Mouse (Mus musculus): ENCODE results near the gene Slc25a34. TPM values are rescaled to one million over a fixed set of nuclear protein-coding genes. Genes with fewer than 3 reads are reported as not detected.

Gene Slc25a34
- polyA plus RNA-seq, 1 experiment from 2014 or later: not detected

GRCm38 (mm10) chr4:141601148-141601862 lies 22.3 kb downstream of the Slc25a34 start:
- no peak for ATAC-seq (ENCODE audit: insufficient read depth, low FRiP score, low TSS enrichment)
- Histone ChIP-seq H3K36me3 (ENCODE audit: control insufficient read depth, insufficient read depth, low read length) (no peaks in the 10 kb centered on the region), H3K4me1 (ENCODE audit: control insufficient read depth, insufficient read depth, low read length) (peaks cover 9% of the 10 kb centered on the region), H3K27ac (ENCODE audit: low read depth, low read length) (no peak overlapping the region), H3K4me2 (ENCODE audit: low read depth) (no peak overlapping the region), H3K9me3 (ENCODE audit: control insufficient read depth, low read length) (no peaks in the 10 kb centered on the region), H3K4me3 (ENCODE audit: low read depth, low read length) (no peak overlapping the region), H3K9ac (ENCODE audit: low read length) (no peak overlapping the region), H3K27me3 (ENCODE audit: control insufficient read depth, insufficient read depth, low read length) (peaks cover 6% of the 10 kb centered on the region)
- DNase-seq (ENCODE audit: low spot score): no peak
- 76% methylated on average over 12 of the region's 12 CpGs for WGBS

DNA sequence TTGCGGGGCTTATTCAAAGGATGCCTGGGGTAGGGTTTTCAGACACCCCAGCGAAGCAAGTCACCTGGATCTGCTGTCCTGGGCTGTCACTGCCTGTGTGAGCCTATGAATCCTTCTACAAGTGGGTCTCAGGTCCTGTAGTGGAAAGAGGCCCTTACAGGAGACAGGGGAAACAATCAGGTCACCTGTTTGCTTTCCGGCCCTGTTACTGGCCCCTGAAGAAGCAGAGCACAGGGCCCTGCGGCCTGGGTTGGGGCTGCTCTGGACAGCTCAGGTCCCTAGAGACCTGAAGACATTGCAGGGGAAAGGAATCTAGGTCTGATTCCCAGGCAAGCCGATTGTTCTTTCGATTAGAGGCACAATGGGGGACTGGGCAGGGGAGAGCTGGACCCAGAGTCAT lies 23.3 kb downstream of the Slc25a34 start:
- Histone ChIP-seq H3K9me3 (ENCODE audit: control insufficient read depth, low read length) (no peaks in the 10 kb centered on the region), H3K9ac (ENCODE audit: low read length) (no peak overlapping the region), H3K27me3 (ENCODE audit: control insufficient read depth, insufficient read depth, low read length) (peaks cover 6% of the 10 kb centered on the region), H3K27ac (ENCODE audit: low read depth, low read length) (no peak overlapping the region), H3K36me3 (ENCODE audit: control insufficient read depth, insufficient read depth, low read length) (no peaks in the 10 kb centered on the region), H3K4me2 (ENCODE audit: low read depth) (no peak overlapping the region), H3K4me1 (ENCODE audit: control insufficient read depth, insufficient read depth, low read length) (peaks cover 9% of the 10 kb centered on the region), H3K4me3 (ENCODE audit: low read depth, low read length) (no peak overlapping the region)
- DNase-seq (ENCODE audit: low spot score) (no peak), ATAC-seq (ENCODE audit: insufficient read depth, low FRiP score, low TSS enrichment) (no peak)
- WGBS: 27% methylated on average over 6 of the region's 6 CpGs

GRCm38 (mm10) chr4:141599251-141600141 lies 24.1 kb downstream of the Slc25a34 start:
- Histone ChIP-seq H3K36me3 (ENCODE audit: control insufficient read depth, insufficient read depth, low read length) (no peaks in the 10 kb centered on the region), H3K9me3 (ENCODE audit: control insufficient read depth, low read length) (no peaks in the 10 kb centered on the region), H3K4me1 (ENCODE audit: control insufficient read depth, insufficient read depth, low read length) (peaks cover 9% of the 10 kb centered on the region), H3K27ac (ENCODE audit: low read depth, low read length) (peak overlapping the region; percentile 35; the same call in 1 of the 2 replicates), H3K4me3 (ENCODE audit: low read depth, low read length) (peak overlapping the region; percentile 51), H3K9ac (ENCODE audit: low read length) (peak overlapping the region; percentile 73), H3K27me3 (ENCODE audit: control insufficient read depth, insufficient read depth, low read length) (peaks cover 6% of the 10 kb centered on the region), H3K4me2 (ENCODE audit: low read depth) (peak overlapping the region; percentile 87)
- DNase-seq (ENCODE audit: low spot score) (peak; percentile 51), ATAC-seq (ENCODE audit: insufficient read depth, low FRiP score, low TSS enrichment) (no peak)
- under 1% methylated on average over 53 of the region's 57 CpGs for WGBS

GRCm38 (mm10) chr4:141598894-141599250 lies 24.7 kb downstream of the Slc25a34 start:
- ATAC-seq (ENCODE audit: insufficient read depth, low FRiP score, low TSS enrichment): no peak; the same call in 1 of the 2 replicates
- Histone ChIP-seq H3K4me2 (ENCODE audit: low read depth) (peak overlapping the region; percentile 87), H3K27me3 (ENCODE audit: control insufficient read depth, insufficient read depth, low read length) (peaks cover 6% of the 10 kb centered on the region), H3K4me1 (ENCODE audit: control insufficient read depth, insufficient read depth, low read length) (peaks cover 9% of the 10 kb centered on the region), H3K9me3 (ENCODE audit: control insufficient read depth, low read length) (no peaks in the 10 kb centered on the region), H3K4me3 (ENCODE audit: low read depth, low read length) (peak overlapping the region; percentile 51), H3K9ac (ENCODE audit: low read length) (peak overlapping the region; percentile 73), H3K27ac (ENCODE audit: low read depth, low read length) (peak overlapping the region; percentile 35; the same call in 1 of the 2 replicates), H3K36me3 (ENCODE audit: control insufficient read depth, insufficient read depth, low read length) (no peaks in the 10 kb centered on the region)
- 3% methylated on average over 9 of the region's 9 CpGs for WGBS
- DNase-seq (ENCODE audit: low spot score): peak; percentile 52

DNA sequence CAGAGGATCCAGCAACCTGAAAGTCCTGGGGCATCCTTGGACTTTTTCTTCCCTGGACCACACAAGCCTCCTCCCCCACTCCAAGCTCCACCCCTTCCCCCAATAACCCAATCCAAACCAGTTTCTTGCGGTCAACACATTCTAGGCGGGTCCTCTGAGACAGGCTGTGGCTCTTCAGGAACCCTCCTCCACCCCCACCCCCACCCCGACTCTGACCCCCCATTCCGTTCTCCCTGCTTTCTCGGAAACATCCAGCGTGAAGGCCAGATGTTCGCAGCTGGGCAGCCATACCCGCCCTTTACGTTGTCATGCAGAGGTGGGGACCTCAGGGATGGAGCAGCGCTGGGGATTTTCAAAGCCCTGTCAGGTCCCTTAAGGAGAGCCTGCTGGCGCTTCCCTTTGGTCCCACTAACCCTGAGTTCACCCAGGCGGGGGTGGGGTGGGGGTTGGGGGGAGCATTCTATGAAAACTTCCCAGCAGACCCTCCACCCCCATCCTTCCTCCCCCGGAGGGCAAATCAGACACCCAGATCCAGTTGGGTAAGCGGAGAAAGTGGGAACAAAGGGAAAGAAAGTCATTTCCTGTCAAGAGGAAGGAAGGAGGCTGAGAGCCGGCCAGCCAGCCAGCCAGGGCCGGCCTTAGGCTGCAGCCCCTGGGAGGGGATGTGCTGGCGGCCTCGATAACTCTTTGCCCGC lies 25.3 kb downstream of the Slc25a34 start:
- WGBS: under 1% methylated on average over 19 of the region's 19 CpGs
- Histone ChIP-seq H3K27ac (ENCODE audit: low read depth, low read length) (peak overlapping the region; percentile 35; the same call in 1 of the 2 replicates), H3K4me3 (ENCODE audit: low read depth, low read length) (peak overlapping the region; percentile 51)

DNA sequence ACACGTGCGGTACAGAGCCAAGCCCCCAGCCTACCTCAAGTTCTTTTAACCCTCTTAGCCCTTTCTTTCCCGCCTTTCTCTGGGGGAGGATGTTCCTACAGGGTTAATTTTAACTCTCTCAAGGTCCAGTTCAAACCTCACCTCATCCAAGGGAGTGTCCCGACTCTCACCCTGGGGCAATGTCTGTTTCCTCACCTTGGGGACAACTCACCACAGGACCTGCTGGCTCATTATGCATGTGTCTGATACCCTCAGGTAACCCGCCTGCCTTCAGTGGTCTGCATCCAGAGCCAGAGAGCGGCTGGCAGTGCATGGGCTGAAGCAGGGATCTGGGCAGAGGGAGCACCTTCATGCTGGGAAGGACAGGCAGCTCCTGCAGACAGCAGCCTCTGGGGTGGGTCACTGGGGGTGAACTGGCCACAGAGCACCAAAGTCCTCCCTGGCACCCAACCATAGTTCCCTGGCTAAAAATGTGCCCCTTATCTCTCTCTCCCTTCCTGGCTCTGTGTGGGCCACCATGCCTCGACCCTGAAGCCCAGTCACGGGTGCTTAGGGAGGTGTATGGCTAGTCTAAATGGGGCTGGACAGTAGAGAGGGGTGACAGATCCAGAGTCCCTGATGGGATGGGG lies 26.8 kb downstream of the Slc25a34 start:
- Histone ChIP-seq H3K4me2 (ENCODE audit: low read depth) (no peak overlapping the region), H3K27ac (ENCODE audit: low read depth, low read length) (no peak overlapping the region), H3K4me3 (ENCODE audit: low read depth, low read length) (no peak overlapping the region), H3K9ac (ENCODE audit: low read length) (no peak overlapping the region), H3K4me1 (ENCODE audit: control insufficient read depth, insufficient read depth, low read length) (peaks cover 9% of the 10 kb centered on the region), H3K9me3 (ENCODE audit: control insufficient read depth, low read length) (no peaks in the 10 kb centered on the region), H3K27me3 (ENCODE audit: control insufficient read depth, insufficient read depth, low read length) (peaks cover 6% of the 10 kb centered on the region), H3K36me3 (ENCODE audit: control insufficient read depth, insufficient read depth, low read length) (no peaks in the 10 kb centered on the region)
- ATAC-seq (ENCODE audit: insufficient read depth, low FRiP score, low TSS enrichment) (no peak), DNase-seq (ENCODE audit: low spot score) (no peak)
- WGBS: 87% methylated on average over 8 of the region's 8 CpGs

More for the DNA sequence above, 25.3 kb downstream of the Slc25a34 start:
- Histone ChIP-seq H3K4me2 (ENCODE audit: low read depth) (peak overlapping the region; percentile 87), H3K9me3 (ENCODE audit: control insufficient read depth, low read length) (no peaks in the 10 kb centered on the region), H3K4me1 (ENCODE audit: control insufficient read depth, insufficient read depth, low read length) (peaks cover 9% of the 10 kb centered on the region), H3K9ac (ENCODE audit: low read length) (peak overlapping the region; percentile 73), H3K27me3 (ENCODE audit: control insufficient read depth, insufficient read depth, low read length) (peaks cover 6% of the 10 kb centered on the region), H3K36me3 (ENCODE audit: control insufficient read depth, insufficient read depth, low read length) (no peaks in the 10 kb centered on the region)
- ATAC-seq (ENCODE audit: insufficient read depth, low FRiP score, low TSS enrichment) (peak; percentile 39; the same call in 1 of the 2 replicates), DNase-seq (ENCODE audit: low spot score) (peak; percentile 51)

- Histone ChIP-seq H3K27ac (ENCODE audit: low read depth, low read length) (no peak overlapping the region), H3K27me3 (ENCODE audit: control insufficient read depth, insufficient read depth, low read length) (peaks cover 6% of the 10 kb centered on the region), H3K9ac (ENCODE audit: low read length) (no peak overlapping the region), H3K4me3 (ENCODE audit: low read depth, low read length) (no peak overlapping the region), H3K4me1 (ENCODE audit: control insufficient read depth, insufficient read depth, low read length) (peaks cover 9% of the 10 kb centered on the region), H3K4me2 (ENCODE audit: low read depth) (no peak overlapping the region), H3K9me3 (ENCODE audit: control insufficient read depth, low read length) (no peaks in the 10 kb centered on the region), H3K36me3 (ENCODE audit: control insufficient read depth, insufficient read depth, low read length) (no peaks in the 10 kb centered on the region)
- 81% methylated on average over 9 of the region's 9 CpGs for WGBS
- DNase-seq (ENCODE audit: low spot score) (no peak), ATAC-seq (ENCODE audit: insufficient read depth, low FRiP score, low TSS enrichment) (no peak)
These were observed 27.9 kb downstream of the Slc25a34 start for GRCm38 (mm10) chr4:141595605-141596268.

DNA sequence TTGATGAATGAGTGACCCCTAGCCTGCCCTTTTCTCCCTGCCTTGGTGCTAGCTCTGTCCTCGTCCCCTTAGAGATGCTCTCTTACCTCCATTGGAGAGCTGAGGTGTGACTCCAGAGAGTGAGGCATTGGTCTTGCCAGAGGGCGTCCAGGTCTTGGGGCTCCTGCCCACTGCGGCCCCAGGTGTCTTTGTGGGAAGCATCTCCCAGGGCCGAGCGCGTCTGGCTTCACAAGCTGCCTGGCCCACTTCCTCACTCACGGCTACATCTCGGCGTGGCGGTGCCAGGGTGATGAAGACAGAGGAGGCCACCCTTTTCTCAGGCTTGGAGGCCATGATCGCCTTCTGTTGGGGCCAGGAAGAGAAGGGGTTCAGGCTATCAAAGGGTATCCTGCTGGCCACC lies 28.5 kb downstream of the Slc25a34 start:
- no peak for ATAC-seq (ENCODE audit: insufficient read depth, low FRiP score, low TSS enrichment)
- Histone ChIP-seq H3K27me3 (ENCODE audit: control insufficient read depth, insufficient read depth, low read length) (peaks cover 4% of the 10 kb centered on the region), H3K4me3 (ENCODE audit: low read depth, low read length) (no peak overlapping the region), H3K36me3 (ENCODE audit: control insufficient read depth, insufficient read depth, low read length) (no peaks in the 10 kb centered on the region), H3K4me1 (ENCODE audit: control insufficient read depth, insufficient read depth, low read length) (peaks cover 9% of the 10 kb centered on the region), H3K27ac (ENCODE audit: low read depth, low read length) (no peak overlapping the region), H3K4me2 (ENCODE audit: low read depth) (no peak overlapping the region), H3K9ac (ENCODE audit: low read length) (no peak overlapping the region), H3K9me3 (ENCODE audit: control insufficient read depth, low read length) (no peaks in the 10 kb centered on the region)
- 94% methylated on average over 11 of the region's 11 CpGs for WGBS
- no peak for DNase-seq (ENCODE audit: low spot score)

Data from neural tube, embryonic 11.5 days (tissue).